Mouse (Mus musculus) yolk sac, embryonic 10.5 days (tissue): ENCODE results near the gene Ints6.

Source experiments
- DNase-seq: peaks from one replicate; pipeline ENCODE4 v3.0.0-alpha.2; 2017; ENCODE audit warnings: low spot score

Gene Ints6

GRCm38 (mm10) chr14:62761036-62761881 is at the start of gene Ints6:
Gene Ints6 (minus strand): TSS chr14:62761169.
- DNase-seq = peak; percentile 99

DNA sequence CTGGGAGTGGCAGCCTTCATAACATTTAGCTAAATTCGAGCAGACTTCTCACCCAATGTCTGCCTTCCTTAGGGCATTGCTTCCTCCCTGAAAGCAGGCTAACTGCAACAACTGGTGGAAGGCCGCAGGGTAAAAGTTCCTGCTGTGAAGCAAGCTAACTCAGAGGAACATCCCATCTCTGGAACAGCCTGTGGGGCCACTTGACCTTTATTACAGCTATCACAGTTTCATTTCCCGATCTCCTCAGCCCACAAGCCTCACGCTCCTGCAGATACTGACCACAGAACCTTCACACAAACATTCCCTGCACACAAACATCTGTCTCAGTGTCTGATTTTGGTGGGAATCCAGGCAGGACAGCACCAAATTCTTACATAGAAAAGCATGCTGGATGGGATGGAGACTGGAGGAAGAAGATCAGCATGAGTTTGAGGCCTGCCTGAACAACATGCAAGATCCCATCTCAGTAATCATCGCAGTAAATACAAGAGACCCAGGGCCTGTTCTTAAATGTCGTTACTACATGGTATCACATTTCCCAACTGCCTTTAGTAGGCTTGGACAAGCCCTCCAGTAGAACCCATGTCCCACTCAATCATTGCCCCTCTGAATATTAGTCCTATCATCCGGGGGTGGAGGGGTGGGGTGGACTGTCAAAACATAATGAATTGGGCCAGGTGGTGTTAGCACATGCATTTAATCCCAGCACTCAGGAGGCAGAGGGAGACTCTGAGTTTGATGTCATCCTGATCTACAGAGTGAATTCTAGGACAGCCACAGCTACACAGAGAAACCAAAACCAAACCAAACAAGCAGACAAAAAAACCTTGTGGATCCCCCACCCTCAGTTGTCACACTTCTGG is 47.9 kb upstream of the Ints6 start:
- no peak for DNase-seq

DNA sequence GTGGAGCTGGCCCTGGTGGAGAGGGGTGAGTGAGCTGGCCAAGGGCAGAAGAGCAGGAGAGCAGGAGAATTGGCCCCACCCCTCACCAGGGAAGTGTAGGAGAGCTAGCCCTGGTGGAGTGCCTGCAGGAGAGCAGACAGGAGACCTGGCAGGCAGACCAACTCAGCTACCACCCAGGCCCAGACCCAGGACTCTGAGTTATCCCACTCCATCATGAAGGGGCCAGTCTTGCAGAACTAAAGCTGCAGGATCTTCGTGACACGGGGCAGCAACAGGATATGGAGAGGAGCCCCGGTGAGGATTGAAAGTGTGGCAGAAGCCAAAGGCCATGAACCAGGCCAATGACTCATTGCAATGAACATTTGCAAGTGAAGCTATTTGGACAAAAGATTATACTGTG is 46.0 kb upstream of the Ints6 start:
- DNase-seq = no peak

- DNase-seq = no peak
Observed at GRCm38 (mm10) chr14:62803204-62803603, 42.2 kb upstream of the Ints6 start.

GRCm38 (mm10) chr14:62800791-62801190 is 39.8 kb upstream of the Ints6 start:
- no peak for DNase-seq

DNA sequence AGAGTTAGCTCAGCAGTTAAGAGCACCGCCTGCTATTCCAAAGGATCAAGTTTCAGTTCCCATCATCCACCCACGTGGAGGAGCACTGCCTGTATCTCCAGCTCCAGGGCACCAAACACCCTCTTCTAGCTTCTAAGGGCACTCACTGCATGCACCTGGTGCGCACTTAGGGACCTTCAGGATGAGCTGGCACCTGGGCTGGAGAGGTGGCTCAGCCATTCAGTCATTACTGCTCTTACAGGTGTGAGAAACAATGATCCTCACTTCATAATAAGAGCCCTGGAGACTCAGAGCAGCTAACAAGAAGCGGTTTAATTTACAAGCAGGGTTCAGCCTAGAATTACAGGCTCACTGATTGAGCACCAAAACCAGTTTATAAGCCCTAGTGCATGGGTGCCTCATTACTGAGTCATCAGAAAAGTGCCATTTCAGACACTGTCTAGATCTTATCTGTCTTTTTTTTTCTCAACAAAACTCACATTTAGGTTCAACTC is 37.7 kb upstream of the Ints6 start:
- peak; percentile 33 for DNase-seq

- DNase-seq = peak; percentile 30
Observed at GRCm38 (mm10) chr14:62795719-62796118, 34.8 kb upstream of the Ints6 start.

- DNase-seq = no peak
Observed at GRCm38 (mm10) chr14:62789282-62789681, 28.3 kb upstream of the Ints6 start.

GRCm38 (mm10) chr14:62782981-62783380 is 22.0 kb upstream of the Ints6 start:
- DNase-seq = no peak

DNA sequence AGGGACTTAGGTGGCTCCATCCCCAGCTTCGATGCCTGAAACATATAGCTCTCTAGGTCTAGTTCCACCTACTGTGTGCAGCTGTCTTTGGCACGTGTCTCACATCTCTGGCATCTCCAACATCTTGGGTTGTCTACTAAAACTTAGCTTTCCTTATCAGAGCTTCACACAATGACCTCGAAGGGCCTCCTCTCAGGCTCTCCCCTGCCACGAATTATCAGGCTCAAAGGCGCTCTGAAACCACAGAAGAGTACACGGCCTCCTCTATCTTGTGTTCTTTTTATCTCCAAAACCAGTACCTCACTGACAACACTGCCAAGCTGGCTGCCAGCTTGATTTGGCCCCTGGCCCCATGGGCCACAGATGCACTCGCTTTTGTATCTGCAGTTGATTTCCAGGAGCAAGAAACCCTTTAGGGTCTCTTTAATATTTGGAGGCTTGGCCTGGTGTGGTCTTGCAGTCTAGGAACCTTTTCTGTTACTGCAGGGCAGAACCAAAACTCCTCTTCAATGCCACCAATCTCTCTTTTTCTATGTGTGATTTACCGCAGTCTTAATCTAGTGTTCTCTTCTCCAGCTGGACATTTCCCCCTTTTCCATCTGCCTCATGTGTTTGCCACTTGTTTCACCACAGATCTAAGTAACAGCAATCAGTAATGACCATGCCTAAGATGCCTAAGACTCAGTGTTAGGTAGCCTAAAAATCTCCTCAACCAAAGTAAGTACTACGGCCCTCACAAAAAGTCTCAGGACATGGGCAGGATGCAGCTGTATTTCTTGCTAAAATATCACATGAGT is 19.7 kb upstream of the Ints6 start:
- no peak for DNase-seq

GRCm38 (mm10) chr14:62778095-62778494 is 17.1 kb upstream of the Ints6 start:
- no peak for DNase-seq

DNA sequence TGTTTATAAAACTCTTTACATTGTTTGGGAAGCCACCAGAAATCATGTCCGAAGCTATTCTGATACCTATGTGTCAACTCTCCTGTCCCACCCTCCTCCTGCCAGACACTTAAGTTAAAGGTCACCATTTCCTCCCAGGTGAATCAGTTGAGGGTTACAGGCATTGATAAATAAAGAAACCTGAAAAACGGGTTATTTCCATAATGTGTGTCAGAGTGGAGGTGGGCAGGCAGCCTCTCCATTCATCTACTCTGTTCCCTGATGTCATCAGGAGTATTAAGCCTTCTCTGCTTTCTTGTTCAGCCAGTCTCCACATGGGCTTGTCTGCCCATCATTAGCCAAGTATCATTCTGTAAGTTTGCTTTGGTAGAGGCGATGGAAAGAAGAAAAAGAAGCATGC is 14.1 kb upstream of the Ints6 start:
- no peak for DNase-seq

DNA sequence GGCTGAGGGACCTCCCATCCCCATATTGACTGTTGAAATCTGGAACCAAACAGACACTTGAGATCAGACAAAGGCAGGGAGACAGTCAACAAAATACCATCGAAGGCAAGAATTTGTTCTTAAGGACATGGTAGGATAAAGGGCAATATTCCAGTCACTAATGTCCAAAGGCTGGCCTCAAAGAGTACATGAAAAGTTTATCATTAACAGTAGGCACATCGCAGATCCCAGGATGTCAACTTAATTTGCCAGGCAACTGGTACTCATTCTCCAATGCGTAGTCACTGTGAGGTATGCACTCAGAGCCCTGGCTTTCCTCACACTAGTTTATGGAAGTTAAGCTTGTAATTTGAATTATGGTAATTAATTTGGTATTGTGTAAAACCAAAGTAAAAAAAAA is 13.3 kb upstream of the Ints6 start:
- DNase-seq = no peak

- DNase-seq = no peak
Observed at GRCm38 (mm10) chr14:62773766-62774165, 12.8 kb upstream of the Ints6 start.

GRCm38 (mm10) chr14:62765398-62765797 is 4.4 kb upstream of the Ints6 start:
- no peak for DNase-seq

DNA sequence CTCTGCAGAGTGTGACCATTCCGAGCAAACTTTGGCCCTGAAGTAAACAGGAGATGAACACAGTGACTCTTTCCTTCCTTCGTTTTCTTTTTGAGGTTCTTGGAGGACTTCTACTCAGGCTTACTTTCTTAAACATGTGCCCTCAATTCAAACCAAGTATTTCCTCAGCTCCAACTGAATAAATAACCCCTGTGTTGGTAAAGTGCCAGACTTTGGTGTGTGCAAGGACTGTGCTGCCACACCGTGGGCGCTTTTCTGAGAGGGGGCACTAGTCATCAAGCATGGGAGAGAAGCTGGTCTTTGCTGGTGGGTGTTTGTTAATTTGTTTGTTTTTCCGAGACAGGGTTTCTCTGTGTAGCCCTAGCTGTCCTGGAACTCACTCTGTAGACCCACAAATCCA is 3.4 kb upstream of the Ints6 start:
- no peak for DNase-seq

DNA sequence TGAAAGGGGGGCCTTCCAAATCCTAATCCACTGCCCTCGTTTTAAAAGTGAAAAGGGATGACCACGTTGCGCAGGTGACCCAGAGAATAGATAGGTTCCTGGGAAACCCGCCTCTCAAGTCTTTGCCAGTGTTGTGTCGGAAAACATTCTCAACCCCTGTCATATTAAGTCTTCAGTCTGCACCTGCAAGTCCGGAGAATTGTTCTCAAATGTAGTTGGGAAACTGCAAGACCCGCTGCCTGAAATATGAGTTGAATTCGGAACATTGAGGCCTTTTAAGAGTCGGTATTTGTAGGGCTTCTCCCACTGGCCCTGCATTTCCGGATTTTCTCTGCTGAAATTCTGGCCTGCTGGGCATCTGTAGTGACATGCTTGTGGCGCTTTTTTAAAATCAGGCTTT is 974 bp upstream of the Ints6 start:
- no peak for DNase-seq

GRCm38 (mm10) chr14:62760321-62761035 is 491 bp downstream of the Ints6 start:
- DNase-seq = peak; percentile 77

GRCm38 (mm10) chr14:62759771-62760320 is 1.1 kb downstream of the Ints6 start:
- peak; percentile 93 for DNase-seq

GRCm38 (mm10) chr14:62758714-62759113 is 2.3 kb downstream of the Ints6 start:
- no peak for DNase-seq

GRCm38 (mm10) chr14:62755095-62755640 is 5.8 kb downstream of the Ints6 start:
- DNase-seq = no peak
